Mouse (Mus musculus) limb, embryonic 10.5 days (tissue): ENCODE data around the gene Ptma. TPM values are rescaled to one million over a fixed set of nuclear protein-coding genes. Genes with fewer than 3 reads are reported as not detected.

Experiments
- DNase-seq: peaks from one replicate; pipeline ENCODE4 v3.0.0-alpha.2; 2017; ENCODE audit warnings: low spot score
- H3K27ac ChIP-seq: fragments of 300-500 bp; sonication (generic); 2 replicates; pipeline ENCODE4 v1.5.1; 2016; ENCODE audit warnings: mild to moderate bottlenecking
- H3K27me3 ChIP-seq: fragments of 300-500 bp; sonication (generic); 2 replicates; pipeline ENCODE4 v1.6.1; 2016; ENCODE audit warnings: low read depth, mild to moderate bottlenecking; ENCODE audit not compliant: poor library complexity, severe bottlenecking
- H3K36me3 ChIP-seq: fragments of 300-500 bp; sonication (generic); 2 replicates; pipeline ENCODE4 v1.6.1; 2016; ENCODE audit warnings: mild to moderate bottlenecking, moderate library complexity
- H3K4me1 ChIP-seq: fragments of 300-500 bp; sonication (generic); 2 replicates; pipeline ENCODE4 v1.6.1; 2016
- H3K4me3 ChIP-seq: fragments of 300-500 bp; sonication (generic); 2 replicates; pipeline ENCODE4 v1.5.1; 2016; ENCODE audit warnings: mild to moderate bottlenecking, moderate library complexity
- H3K9me3 ChIP-seq: fragments of 300-500 bp; sonication (generic); replicated peaks from 2 replicates; pipeline ENCODE4 v1.6.1; 2016; ENCODE audit warnings: mild to moderate bottlenecking
- WGBS: fragments of 180-500 bp; shearing (Covaris S2); methylation state at CpG from one replicate; pipeline ENCODE4 v1.1.7; 2016; 5-methylcytosine and 5-hydroxymethylcytosine counted together
- polyA plus RNA-seq: library from polyadenylated mRNA; unstranded; fragments of >200 nt; fragmentation: Nextera tagmentation; extraction: Ambion mirVana; gene quantifications from 2 replicates; pipeline ENCODE4 v1.2.1, GENCODE M21; 2016

Ptma gene
- polyA plus RNA-seq, 1 experiment from 2014 or later = 3,422 TPM

DNA sequence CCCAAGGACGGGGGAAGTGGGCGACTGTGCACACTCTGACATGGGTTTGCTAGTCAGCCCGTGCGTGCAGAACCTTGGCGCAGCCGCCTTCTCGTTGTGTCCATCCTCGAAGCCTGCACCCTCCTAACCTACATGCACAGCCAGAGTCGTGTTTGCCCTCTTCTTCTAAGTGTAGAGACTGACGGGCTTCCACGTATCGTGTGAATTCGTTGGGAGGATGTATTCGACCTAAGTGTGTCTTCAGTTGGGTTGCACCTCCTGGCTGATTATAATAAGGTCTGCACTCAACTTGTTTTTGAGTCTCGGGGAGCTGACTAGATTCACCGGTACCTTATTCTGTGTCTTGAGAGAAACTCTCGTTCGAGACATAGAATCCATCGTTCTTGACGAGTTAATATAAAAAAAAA is 38.6 kb upstream of the Ptma start:
- DNase-seq = no peak
- Histone ChIP-seq H3K27ac (peak overlapping the region; percentile 99), H3K9me3 (no peaks in the 10 kb centered on the region), H3K36me3 (no peaks in the 10 kb centered on the region), H3K4me3 (peak overlapping the region; percentile 72), H3K27me3 (no peaks in the 10 kb centered on the region), H3K4me1 (peaks cover 25% of the 10 kb centered on the region)
- 12% methylated on average over 20 of the region's 20 CpGs for WGBS

DNA sequence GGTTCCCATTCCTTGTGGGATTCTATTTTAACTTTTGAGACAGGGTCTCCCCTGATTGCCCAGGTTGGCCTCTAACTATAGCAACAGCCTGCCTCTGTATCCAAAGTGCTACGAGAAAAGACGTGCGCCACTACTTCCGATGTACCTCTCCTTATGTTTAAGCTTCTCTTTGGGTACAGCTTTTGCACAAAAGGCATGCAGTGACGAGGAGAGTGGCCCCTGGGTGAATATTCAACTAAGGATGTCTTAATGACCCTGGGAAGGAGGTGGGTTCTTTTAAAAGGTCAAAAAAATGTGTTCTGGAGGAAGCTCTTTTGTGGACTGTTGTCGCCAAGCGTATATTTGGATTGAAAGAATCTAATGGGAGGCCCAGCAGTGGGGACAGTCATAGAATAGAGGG is 38.2 kb upstream of the Ptma start:
- Histone ChIP-seq H3K4me1 (peaks cover 25% of the 10 kb centered on the region), H3K36me3 (no peaks in the 10 kb centered on the region), H3K27ac (peak overlapping the region; percentile 99), H3K9me3 (no peaks in the 10 kb centered on the region), H3K27me3 (no peaks in the 10 kb centered on the region), H3K4me3 (peak overlapping the region; percentile 72)
- no peak for DNase-seq
- 85% methylated on average over 7 of the region's 7 CpGs for WGBS

DNA sequence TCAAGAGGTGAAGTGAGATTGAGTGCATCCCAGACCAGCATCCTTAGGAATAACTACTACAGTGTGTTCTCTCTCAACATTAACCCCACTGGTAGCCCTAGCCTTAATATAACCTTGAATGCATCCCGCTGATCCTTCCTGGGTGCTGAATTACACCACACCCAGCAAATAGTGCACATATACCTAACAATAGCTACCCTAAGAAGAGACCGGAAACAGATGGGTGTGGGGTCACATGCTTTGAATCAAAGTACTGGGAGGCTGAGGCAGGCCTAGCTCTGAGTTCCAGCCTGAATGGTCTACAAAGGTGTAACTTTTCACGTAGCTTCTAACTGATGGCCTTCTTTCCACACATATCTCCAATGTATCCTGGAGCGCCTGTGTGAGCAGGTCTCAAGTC is 37.8 kb upstream of the Ptma start:
- Histone ChIP-seq H3K4me1 (peaks cover 26% of the 10 kb centered on the region), H3K27ac (peak overlapping the region; percentile 99)
- WGBS = 91% methylated on average over 4 of the region's 4 CpGs

DNA sequence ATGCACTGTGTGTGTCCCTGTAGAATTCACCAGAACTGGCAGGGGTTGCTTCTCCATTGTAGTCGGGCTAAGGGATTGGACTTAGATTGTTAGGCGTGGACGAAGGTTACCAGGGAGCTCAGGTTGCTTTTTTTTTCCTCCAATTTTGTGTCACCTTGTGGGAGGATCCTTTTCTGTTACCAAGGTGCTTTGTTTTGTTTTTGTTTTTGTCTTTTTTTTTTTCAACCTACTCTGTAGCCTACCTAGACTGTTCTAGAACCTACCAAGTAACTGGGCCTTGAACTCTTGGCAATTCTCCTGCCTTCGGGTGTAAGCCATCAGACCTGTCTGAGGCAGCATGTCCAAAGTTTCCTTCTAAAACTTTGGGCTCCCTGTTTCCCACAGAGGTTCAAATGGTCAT is 36.6 kb upstream of the Ptma start:
- Histone ChIP-seq H3K36me3 (no peaks in the 10 kb centered on the region), H3K9me3 (no peaks in the 10 kb centered on the region), H3K27ac (no peak overlapping the region), H3K27me3 (no peaks in the 10 kb centered on the region), H3K4me1 (peaks cover 28% of the 10 kb centered on the region), H3K4me3 (no peak overlapping the region)
- no peak for DNase-seq
- 94% methylated on average over 4 of the region's 4 CpGs for WGBS

More for the DNA sequence above, 37.8 kb upstream of the Ptma start:
- no peaks in the 10 kb centered on the region for H3K36me3 ChIP-seq
- no peaks in the 10 kb centered on the region for H3K27me3 ChIP-seq
- H3K9me3 ChIP-seq = no peaks in the 10 kb centered on the region
- DNase-seq = no peak
- H3K4me3 ChIP-seq = peak overlapping the region; percentile 72

DNA sequence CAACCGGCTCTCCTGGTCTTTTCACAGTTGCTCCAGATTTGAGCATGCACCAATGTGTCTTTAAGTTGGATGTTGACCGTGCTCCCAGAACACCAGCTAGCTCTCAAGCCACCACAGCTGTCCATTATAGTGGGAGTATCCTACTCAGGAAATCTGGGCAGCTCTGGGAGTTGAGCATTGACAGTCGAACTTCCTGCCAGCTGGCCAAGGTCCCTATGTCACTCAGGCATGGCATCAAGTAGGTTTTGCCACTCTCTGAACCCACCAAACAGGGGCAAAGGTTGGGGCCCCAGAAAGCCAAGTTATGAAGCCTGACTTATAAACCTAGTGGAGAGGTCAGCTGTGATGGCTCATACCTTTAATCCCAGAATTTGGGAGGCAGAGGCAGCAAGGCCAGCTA is 35.8 kb upstream of the Ptma start:
- Histone ChIP-seq H3K27ac (peak overlapping the region; percentile 48; the same call in 1 of the 2 replicates), H3K4me3 (no peak overlapping the region)

DNA sequence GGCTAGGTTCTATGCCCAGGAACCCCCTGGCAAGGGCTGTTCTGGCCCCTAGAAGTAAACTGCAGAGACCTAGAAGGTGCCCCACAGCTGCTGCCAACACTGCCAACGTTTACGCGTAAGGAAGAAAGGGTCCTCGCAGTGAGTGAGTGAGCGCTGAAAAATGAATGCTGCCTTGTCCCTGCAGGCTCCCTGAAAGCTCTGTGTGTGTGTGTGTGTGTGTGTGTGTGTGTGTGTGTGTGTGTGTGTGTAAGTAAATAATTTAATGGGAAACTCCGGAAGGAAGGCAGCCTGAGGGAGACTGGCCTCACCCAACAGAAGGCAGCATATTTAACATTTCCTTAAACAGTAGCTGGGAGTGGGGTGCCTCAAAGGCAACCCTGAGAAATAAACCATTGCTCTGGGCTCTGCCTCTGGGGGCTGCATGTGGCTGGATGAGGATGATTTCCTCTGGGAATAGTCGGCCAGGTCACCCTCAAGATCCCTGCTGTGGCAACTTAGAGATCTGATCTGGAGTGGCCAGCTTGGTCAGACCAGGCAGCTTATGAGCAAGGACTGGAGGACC is 34.9 kb upstream of the Ptma start:
- H3K27me3 ChIP-seq = no peaks in the 10 kb centered on the region
- no peak for DNase-seq
- no peaks in the 10 kb centered on the region for H3K9me3 ChIP-seq
- H3K4me3 ChIP-seq = no peak overlapping the region
- H3K36me3 ChIP-seq = no peaks in the 10 kb centered on the region
- peaks cover 28% of the 10 kb centered on the region for H3K4me1 ChIP-seq
- WGBS = 76% methylated on average over 7 of the region's 7 CpGs
- H3K27ac ChIP-seq = peak overlapping the region; percentile 77

More for the DNA sequence above, 35.8 kb upstream of the Ptma start:
- no peak for DNase-seq
- Histone ChIP-seq H3K9me3 (no peaks in the 10 kb centered on the region), H3K4me1 (peaks cover 28% of the 10 kb centered on the region), H3K27me3 (no peaks in the 10 kb centered on the region), H3K36me3 (no peaks in the 10 kb centered on the region)
- 89% methylated on average over 3 of the region's 3 CpGs for WGBS

DNA sequence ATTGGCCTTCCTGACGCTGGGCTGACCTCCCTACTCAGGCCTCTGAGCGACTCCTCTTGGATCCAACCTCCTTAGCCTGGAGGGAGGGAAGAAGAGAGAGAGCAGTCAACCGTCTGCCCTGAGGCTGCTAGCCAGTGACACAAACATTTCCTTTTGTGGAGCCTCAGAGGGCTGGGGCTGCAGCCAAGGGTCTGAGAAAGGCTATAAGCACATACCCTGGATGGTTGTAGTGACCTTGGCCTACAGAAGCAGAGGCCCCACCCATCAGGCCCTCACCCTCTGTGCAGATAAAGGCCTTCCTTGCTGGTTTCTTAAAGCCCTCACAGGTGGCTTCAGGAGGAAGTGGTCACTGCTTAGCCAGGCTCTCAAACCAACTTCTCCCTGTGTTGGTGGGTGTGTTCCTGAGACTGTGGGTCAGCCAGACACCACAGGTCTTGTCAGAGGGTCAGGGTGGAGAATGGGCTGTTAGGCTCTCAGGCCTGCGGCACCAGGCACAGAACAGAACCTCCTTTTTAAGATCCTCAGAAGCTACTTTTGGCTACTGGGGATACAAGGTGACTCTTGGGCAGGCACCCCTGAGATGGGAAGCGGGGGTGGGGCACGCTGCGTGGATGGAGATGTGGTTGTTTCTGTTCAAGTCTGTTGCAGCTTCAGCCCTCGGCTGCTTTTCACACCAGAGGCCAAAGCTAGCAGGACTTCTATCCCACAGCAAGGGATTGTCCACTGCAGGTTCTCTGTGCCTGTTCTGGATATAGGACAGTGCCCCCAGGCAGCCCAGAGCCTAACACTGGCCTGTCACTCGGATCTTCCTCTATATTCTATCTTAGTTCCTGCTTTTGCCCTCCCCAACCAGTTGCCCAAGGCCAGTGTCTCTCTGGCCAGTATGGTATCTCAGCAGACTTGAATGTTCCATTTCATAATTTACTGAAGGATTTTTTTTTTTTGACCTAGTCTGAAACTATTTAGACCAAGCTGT is 34.1 kb upstream of the Ptma start:
- Histone ChIP-seq H3K27me3 (no peaks in the 10 kb centered on the region), H3K27ac (peak overlapping the region; percentile 77), H3K4me3 (no peak overlapping the region), H3K36me3 (no peaks in the 10 kb centered on the region), H3K9me3 (no peaks in the 10 kb centered on the region), H3K4me1 (peaks cover 28% of the 10 kb centered on the region)
- WGBS = 78% methylated on average over 9 of the region's 9 CpGs
- DNase-seq = no peak

DNA sequence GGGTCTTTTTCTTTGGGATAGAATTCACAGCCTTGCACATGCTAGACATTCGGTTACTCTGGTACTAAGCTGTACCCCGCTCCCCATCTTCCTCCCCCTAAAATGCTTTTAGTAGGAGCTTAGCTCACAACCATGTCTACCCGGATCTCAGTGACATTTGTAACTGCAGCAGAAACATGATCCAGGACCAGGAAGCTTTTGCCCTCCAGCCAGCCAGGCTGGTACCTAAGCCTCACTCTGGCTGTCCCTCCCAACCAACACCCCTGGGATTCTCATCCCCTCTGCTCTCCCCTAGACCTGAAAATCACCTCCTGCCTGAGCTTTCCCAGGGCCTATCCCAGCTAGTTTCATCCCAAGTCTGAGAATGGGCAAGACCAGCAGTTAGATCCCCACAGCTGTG is 32.7 kb upstream of the Ptma start:
- H3K27me3 ChIP-seq = no peaks in the 10 kb centered on the region
- H3K4me1 ChIP-seq = peaks cover 24% of the 10 kb centered on the region
- no peak overlapping the region for H3K27ac ChIP-seq
- no peaks in the 10 kb centered on the region for H3K9me3 ChIP-seq
- WGBS = 75% methylated on average over 3 of the region's 3 CpGs
- no peak overlapping the region for H3K4me3 ChIP-seq
- H3K36me3 ChIP-seq = no peaks in the 10 kb centered on the region
- DNase-seq = no peak

DNA sequence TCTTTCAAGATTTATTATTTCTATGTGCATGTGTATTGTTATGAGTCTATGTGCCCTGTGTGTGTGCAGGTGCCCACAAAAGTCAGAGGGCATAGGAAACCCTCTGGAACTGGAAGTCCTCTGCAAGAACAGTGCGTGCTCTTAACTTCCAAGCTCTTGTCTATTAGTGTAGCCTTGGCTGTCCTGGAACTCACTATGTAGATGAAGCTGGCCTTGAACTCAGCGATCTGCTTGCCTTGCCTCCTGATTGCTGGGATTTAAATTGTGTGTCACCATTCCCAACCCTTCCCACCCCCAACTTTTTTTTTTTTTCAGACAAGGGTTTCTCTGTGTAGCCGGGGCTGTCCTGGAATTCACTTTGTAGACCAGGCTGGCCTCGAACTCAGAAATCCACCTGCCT is 30.2 kb upstream of the Ptma start:
- WGBS = 91% methylated on average over 4 of the region's 4 CpGs
- Histone ChIP-seq H3K27ac (no peak overlapping the region), H3K9me3 (no peaks in the 10 kb centered on the region)

DNA sequence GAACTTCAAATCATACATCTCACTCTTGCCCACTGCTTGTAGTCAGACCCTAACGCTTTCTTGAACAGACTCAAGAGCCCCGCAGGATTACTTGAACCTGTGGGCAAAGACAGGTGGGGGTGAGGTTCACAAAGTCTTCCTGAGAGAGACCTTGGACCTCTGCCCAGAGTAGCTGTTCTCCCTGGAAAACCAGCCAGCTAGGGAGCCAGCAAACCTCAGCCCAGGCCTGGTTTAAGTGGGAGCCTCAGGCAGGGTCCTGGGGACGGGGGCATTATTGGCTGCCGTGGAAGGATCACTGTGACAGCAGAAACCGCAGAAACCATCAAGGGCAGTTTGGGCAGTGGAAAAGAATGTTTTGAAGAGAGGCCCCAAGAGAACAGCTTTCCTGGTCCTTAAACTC is 29.2 kb upstream of the Ptma start:
- DNase-seq = no peak

More for the DNA sequence above, 30.2 kb upstream of the Ptma start:
- Histone ChIP-seq H3K27me3 (no peaks in the 10 kb centered on the region), H3K4me1 (peaks cover 40% of the 10 kb centered on the region), H3K4me3 (no peak overlapping the region), H3K36me3 (no peaks in the 10 kb centered on the region)
- DNase-seq = no peak

DNA sequence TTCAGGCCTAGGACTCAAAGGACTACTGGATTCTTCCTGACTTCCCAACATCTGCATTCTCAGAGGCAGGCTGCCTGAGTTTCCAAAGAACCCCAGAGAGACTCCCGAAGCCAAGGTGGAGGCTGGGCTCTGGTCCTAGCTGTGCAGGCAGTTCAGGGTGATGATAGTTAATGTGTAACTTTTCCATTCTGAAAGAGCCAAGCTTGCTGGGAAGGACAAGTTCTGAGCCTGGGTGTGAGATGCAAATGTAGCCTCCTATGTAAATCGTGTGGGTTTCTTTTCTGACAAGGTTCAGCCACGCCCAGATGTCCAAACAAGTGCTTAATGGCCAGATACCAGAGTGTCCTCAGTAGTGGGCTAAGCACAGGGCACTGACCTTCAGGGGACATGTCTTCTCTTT is 28.5 kb upstream of the Ptma start:
- WGBS = 62% methylated on average over 3 of the region's 3 CpGs
- no peaks in the 10 kb centered on the region for H3K9me3 ChIP-seq
- peak overlapping the region; percentile 61; the same call in 1 of the 2 replicates for H3K27ac ChIP-seq
- H3K4me3 ChIP-seq = no peak overlapping the region
- no peaks in the 10 kb centered on the region for H3K27me3 ChIP-seq
- peaks cover 43% of the 10 kb centered on the region for H3K4me1 ChIP-seq
- DNase-seq = no peak
- no peaks in the 10 kb centered on the region for H3K36me3 ChIP-seq

More for the DNA sequence above, 29.2 kb upstream of the Ptma start:
- H3K4me1 ChIP-seq = peaks cover 40% of the 10 kb centered on the region
- no peaks in the 10 kb centered on the region for H3K27me3 ChIP-seq
- H3K27ac ChIP-seq = 0 out of 2 replicates have a peak overlapping the region, but pooled peaks have one; percentile 2
- no peaks in the 10 kb centered on the region for H3K9me3 ChIP-seq
- WGBS = 90% methylated on average over 5 of the region's 5 CpGs
- no peaks in the 10 kb centered on the region for H3K36me3 ChIP-seq
- H3K4me3 ChIP-seq = no peak overlapping the region

DNA sequence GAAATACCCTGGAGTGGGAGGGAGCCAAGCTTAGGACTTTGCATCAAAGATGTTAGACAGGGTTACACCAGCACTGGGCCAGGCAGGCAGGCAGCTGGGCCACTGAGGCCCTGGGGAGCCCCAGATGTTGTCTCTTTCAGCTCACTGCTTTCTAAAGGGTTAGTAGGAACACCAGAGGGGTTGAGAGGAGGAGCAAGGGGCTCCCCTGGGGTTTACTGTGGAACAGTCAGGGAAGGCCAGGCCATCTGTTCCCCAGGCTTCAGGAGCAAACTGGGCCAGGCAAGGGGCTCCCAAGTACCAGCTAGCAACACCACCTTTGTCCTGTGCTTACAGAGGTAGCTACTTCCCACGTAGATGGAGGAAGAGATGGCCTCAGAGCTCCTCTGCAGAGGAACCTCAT is 27.9 kb upstream of the Ptma start:
- no peak overlapping the region for H3K4me3 ChIP-seq
- WGBS = 55% methylated on average over 1 of the region's 1 CpGs

DNA sequence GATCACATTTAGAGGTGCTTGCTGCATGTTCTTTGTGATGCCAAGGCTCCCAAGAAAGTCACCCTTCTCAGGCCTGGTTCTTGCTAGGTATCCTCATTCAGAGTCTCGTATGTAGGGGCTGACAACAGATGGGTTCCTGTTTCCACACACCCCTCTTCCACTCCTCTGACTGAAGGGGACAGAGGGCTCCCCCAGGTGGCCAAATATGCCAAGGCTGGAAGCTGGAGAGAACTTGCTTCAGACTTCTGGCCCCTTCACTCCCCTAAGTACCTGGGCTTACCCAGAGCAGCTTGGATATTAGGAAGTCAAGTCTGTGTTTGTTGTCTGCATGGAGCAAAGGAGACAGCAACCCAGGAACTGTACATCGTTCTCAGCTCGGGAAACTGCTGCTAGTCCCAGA is 26.6 kb upstream of the Ptma start:
- Histone ChIP-seq H3K9me3 (no peaks in the 10 kb centered on the region), H3K27ac (peak overlapping the region; percentile 53), H3K36me3 (no peaks in the 10 kb centered on the region), H3K4me3 (no peak overlapping the region), H3K27me3 (no peaks in the 10 kb centered on the region), H3K4me1 (peaks cover 59% of the 10 kb centered on the region)
- 45% methylated on average over 3 of the region's 3 CpGs for WGBS
- DNase-seq = no peak

More for the DNA sequence above, 27.9 kb upstream of the Ptma start:
- no peak for DNase-seq
- Histone ChIP-seq H3K27ac (peak overlapping the region; percentile 61; the same call in 1 of the 2 replicates), H3K4me1 (peaks cover 49% of the 10 kb centered on the region), H3K36me3 (no peaks in the 10 kb centered on the region), H3K9me3 (no peaks in the 10 kb centered on the region), H3K27me3 (no peaks in the 10 kb centered on the region)
